Mouse (Mus musculus) forebrain, postnatal 0 days (tissue): Measurements from ENCODE around the gene Lcn5. TPM values are rescaled to one million over a fixed set of nuclear protein-coding genes. Genes with fewer than 3 reads are reported as not detected.

ENCODE experiments used
- ATAC-seq: fragments of 200-750 bp; cut with Nextera tagmentation; 2 replicates; pipeline ENCODE4 v1.8.0; 2017; ENCODE audit warnings: mild to moderate bottlenecking, moderate library complexity
- DNase-seq: peaks from one replicate; pipeline ENCODE4 v3.0.0-alpha.2; 2015
- H3K27ac ChIP-seq: fragments of 300-500 bp; sonication (generic); 2 replicates; pipeline ENCODE4 v1.5.1; 2014; ENCODE audit warnings: low read depth, mild to moderate bottlenecking, antibody characterized with exemption, low read length, moderate library complexity, mixed read lengths
- H3K27me3 ChIP-seq: fragments of 300-500 bp; sonication (generic); 2 replicates; pipeline ENCODE4 v1.6.1; 2014; ENCODE audit warnings: mild to moderate bottlenecking, low read length, mixed read lengths; ENCODE audit not compliant: insufficient read depth
- H3K36me3 ChIP-seq: fragments of 300-500 bp; sonication (generic); 2 replicates; pipeline ENCODE4 v1.6.1; 2014; ENCODE audit warnings: mild to moderate bottlenecking, moderate library complexity; ENCODE audit not compliant: insufficient read depth
- H3K4me1 ChIP-seq: fragments of 300-500 bp; sonication (generic); 2 replicates; pipeline ENCODE4 v1.6.1; 2014; ENCODE audit warnings: antibody characterized with exemption; ENCODE audit not compliant: insufficient read depth
- H3K4me2 ChIP-seq: fragments of 300-500 bp; sonication (generic); 2 replicates; pipeline ENCODE4 v1.6.1; 2014; ENCODE audit warnings: low read depth, mild to moderate bottlenecking, moderate library complexity
- H3K4me3 ChIP-seq: fragments of 300-500 bp; sonication (generic); 2 replicates; pipeline ENCODE4 v1.5.1; 2014; ENCODE audit warnings: low read depth, low read length, mixed read lengths
- H3K9ac ChIP-seq: fragments of 300-500 bp; sonication (generic); 2 replicates; pipeline ENCODE4 v1.6.1; 2014; ENCODE audit warnings: mild to moderate bottlenecking
- H3K9me3 ChIP-seq: fragments of 300-500 bp; sonication (generic); 2 replicates; pipeline ENCODE4 v1.6.1; 2016; ENCODE audit warnings: low read length
- CTCF ChIP-seq: sonication (generic); IDR thresholded peaks from 2 replicates; pipeline ENCODE4 v1.5.1; 2016; ENCODE audit warnings: antibody characterized with exemption, control low read depth, low read depth
- WGBS: fragments of 180-500 bp; shearing (Covaris S2); extraction: QIAGEN DNeasy Blood & Tissue Kit; methylation state at CpG from one replicate; pipeline ENCODE4 v1.1.7; 2014; 5-methylcytosine and 5-hydroxymethylcytosine counted together
- polyA plus RNA-seq: library from polyadenylated mRNA; unstranded; fragments of >200 nt; fragmentation: Nextera tagmentation; extraction: Ambion mirVana; gene quantifications from 2 replicates; pipeline ENCODE4 v1.2.1, GENCODE M21; 2015
- total RNA-seq: library from RNA; depleted of rRNA; stranded (reverse); fragments of >200 nt; gene quantifications from 2 replicates; pipeline ENCODE4 v1.2.3, GENCODE M21; 2014

The Lcn5 gene
- total and polyA plus RNA-seq, 2 experiments from 2014 or later = not detected

DNA sequence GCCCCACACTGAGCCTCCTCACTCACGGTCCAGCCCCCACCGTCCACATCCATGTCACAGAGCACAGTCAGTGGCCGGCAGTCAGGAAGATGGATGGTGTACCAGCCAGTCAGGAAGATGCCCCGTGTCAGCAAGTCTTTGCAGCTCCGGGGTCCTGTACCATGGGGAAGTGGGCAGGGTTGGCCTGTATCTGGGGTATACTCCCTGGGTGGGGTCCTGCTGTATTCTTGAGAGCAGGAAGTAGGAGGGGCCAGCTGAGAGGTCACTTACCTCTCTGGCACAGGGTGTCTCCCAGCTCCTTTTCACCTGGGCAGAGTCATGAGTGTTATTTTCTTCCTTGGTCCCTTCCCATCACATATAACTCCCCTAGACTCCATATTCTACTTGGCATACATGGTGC lies 31.8 kb upstream of the Lcn5 start:
- no peak overlapping the region for H3K4me2 ChIP-seq
- DNase-seq = no peak
- no peak for ATAC-seq
- no peak overlapping the region for H3K9ac ChIP-seq
- no peak for TF ChIP-seq CTCF
- H3K36me3 ChIP-seq = no peaks in the 10 kb centered on the region
- H3K27ac ChIP-seq = no peak overlapping the region
- WGBS = 81% methylated on average over 5 of the region's 5 CpGs
- no peaks in the 10 kb centered on the region for H3K9me3 ChIP-seq
- no peaks in the 10 kb centered on the region for H3K27me3 ChIP-seq
- peaks cover 2% of the 10 kb centered on the region; the same call in 1 of the 2 replicates for H3K4me1 ChIP-seq
- no peak overlapping the region for H3K4me3 ChIP-seq

DNA sequence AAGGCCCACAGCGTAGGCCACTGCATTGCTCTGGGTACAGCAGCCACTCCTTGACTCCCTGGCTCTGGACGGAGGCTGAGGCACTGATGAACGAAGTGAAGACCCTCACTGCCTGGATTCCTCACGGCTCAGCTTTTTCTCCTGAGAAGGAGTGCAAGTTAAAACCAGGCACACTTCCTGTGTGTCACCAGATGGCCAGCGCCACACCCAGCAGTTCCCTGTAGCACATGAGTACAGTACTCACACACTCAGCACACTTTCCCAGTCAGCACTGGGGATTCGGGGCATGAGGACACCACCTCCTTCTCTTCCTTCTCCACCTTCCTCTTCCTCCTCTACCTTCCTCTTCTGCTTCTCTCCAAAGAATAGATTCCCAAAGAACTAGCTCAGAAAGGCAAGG lies 29.9 kb upstream of the Lcn5 start, which contains the start of gene Fcna:
TSS of gene Fcna (minus strand) at position 220 of the 400 bp plus-strand sequence.
- TF ChIP-seq CTCF = no peak
- Histone ChIP-seq H3K9ac (no peak within 1 kb of the TSS), H3K27ac (no peak within 1 kb of the TSS), H3K4me2 (no peak within 1 kb of the TSS), H3K27me3 (no peaks in the 10 kb centered on the region), H3K9me3 (no peaks in the 10 kb centered on the region), H3K4me3 (no peak within 1 kb of the TSS), H3K36me3 (no peaks in the 10 kb centered on the region), H3K4me1 (no peaks in the 10 kb centered on the region)
- DNase-seq (no peak), ATAC-seq (no peak)
- WGBS = 78% methylated on average over 6 of the region's 6 CpGs

DNA sequence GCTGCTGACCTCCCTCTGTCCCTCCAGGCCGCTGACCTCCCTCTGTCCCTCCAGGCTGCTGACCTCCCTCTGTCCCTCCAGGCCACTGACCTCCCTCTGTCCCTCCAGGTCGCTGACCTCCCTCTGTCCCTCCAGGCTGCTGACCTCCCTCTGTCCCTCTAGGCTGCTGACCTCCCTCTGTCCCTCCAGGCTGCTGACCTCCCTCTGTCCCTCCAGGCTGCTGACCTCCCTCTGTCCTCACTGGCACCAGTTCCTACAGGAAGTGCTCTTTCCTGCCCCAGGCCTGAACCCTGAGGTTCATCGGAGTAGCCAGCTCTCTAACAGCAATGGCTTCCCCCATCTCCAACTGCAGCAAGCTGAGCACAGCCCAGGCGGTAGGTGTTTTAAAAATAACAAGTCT lies 29.0 kb upstream of the Lcn5 start:
- H3K27ac ChIP-seq = no peak overlapping the region
- no peak overlapping the region for H3K4me3 ChIP-seq
- H3K4me2 ChIP-seq = no peak overlapping the region
- H3K4me1 ChIP-seq = no peaks in the 10 kb centered on the region
- no peaks in the 10 kb centered on the region for H3K36me3 ChIP-seq
- H3K9ac ChIP-seq = no peak overlapping the region
- DNase-seq = no peak
- no peaks in the 10 kb centered on the region for H3K9me3 ChIP-seq
- no peak for ATAC-seq
- TF ChIP-seq CTCF = no peak
- 69% methylated on average over 4 of the region's 4 CpGs for WGBS
- no peaks in the 10 kb centered on the region for H3K27me3 ChIP-seq

DNA sequence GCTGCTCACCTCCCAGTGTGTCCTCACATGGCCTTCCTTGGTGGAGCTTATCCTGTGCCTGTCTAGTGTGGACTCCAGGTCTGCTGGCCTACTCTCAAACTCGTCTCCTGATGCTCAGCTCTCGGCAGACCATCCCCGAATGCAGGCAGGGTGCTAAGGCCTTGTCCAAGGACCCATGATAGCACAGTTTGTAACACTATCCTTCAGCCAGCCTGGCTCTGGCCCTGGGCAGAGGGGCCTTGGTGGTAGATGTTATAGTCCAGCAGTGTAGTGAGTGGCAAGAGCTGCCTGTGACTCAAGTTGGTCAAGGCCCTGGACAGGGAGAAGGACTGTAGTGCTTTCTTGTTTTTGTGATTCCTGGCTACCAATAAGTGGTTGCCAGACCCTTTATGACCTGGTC lies 24.1 kb upstream of the Lcn5 start:
- WGBS = 85% methylated on average over 3 of the region's 3 CpGs

DNA sequence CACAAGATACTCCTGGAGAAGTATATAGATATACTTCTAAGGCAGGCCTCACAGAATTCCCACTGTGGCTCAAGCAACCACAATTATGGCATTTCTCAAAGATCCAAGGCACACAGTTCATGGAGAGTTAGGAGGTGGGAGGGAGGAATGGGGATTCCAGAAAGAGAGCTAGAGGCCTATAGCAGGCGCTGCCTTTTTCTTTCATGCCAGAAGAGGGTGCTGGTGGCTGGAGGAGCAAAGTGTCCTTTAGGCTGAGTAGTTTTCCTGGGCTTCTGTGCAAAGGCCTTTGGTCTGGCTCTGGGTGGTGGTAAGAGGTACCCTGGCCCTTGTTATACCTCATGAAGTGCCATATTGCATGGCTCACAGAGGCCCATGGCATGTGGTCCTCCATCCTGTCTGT lies 23.7 kb upstream of the Lcn5 start:
- H3K36me3 ChIP-seq = no peaks in the 10 kb centered on the region
- H3K9ac ChIP-seq = no peak overlapping the region
- no peaks in the 10 kb centered on the region for H3K4me1 ChIP-seq
- WGBS = 35% methylated on average over 1 of the region's 1 CpGs
- TF ChIP-seq CTCF = no peak
- no peaks in the 10 kb centered on the region for H3K9me3 ChIP-seq
- ATAC-seq = no peak
- DNase-seq = no peak
- no peak overlapping the region for H3K4me2 ChIP-seq
- H3K4me3 ChIP-seq = no peak overlapping the region
- H3K27me3 ChIP-seq = no peaks in the 10 kb centered on the region
- H3K27ac ChIP-seq = no peak overlapping the region

More for the DNA sequence above, 24.1 kb upstream of the Lcn5 start:
- no peak for ATAC-seq
- Histone ChIP-seq H3K27me3 (no peaks in the 10 kb centered on the region), H3K4me1 (no peaks in the 10 kb centered on the region), H3K4me2 (no peak overlapping the region), H3K9me3 (no peaks in the 10 kb centered on the region), H3K9ac (no peak overlapping the region), H3K4me3 (no peak overlapping the region), H3K36me3 (no peaks in the 10 kb centered on the region), H3K27ac (no peak overlapping the region)
- no peak for TF ChIP-seq CTCF
- no peak for DNase-seq

DNA sequence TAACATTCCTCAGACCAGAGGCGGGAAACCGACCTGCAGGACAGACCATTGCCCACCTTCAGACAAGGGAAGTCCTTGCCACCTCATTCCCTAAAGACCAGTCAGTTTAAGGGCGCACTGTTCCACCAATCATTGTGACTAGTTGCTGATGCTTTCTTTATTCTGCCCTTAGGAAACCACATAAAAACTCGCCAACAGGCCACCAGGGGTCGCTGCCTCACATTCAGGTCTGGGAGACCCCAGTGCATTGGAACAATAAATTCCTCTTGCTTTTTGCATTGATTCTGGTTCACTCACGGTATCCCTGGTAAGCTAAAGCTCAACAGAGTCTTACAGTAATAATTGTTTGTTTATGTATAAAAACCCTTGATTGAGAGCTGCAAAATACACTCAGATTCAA lies 17.9 kb upstream of the Lcn5 start:
- no peak overlapping the region for H3K9ac ChIP-seq
- 23% methylated on average over 6 of the region's 6 CpGs for WGBS
- H3K9me3 ChIP-seq = no peaks in the 10 kb centered on the region
- ATAC-seq (no peak), DNase-seq (peak; percentile 45)
- no peaks in the 10 kb centered on the region for H3K36me3 ChIP-seq
- no peaks in the 10 kb centered on the region for H3K27me3 ChIP-seq
- H3K4me1 ChIP-seq = no peaks in the 10 kb centered on the region
- no peak overlapping the region for H3K4me2 ChIP-seq
- TF ChIP-seq CTCF = peak; percentile 65
- no peak overlapping the region for H3K4me3 ChIP-seq
- no peak overlapping the region for H3K27ac ChIP-seq

DNA sequence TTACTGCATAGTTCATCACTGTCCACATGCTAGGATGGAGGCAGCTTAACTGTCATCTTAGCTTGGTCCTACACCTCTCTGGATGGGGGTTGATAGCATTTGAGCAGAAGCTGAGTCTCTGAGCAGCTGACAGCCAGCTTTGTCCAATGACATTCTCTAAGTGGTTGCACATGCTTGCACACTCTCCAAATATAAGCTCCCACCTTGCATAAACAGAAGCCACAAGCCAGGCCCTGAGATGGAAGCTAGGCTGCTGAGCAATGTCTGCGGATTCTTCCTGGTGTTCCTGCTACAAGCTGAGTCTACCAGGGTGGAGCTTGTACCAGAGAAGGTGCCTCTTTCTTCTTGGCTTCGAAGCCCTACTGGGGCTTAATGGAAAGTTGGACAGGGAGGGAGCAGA lies 4.8 kb upstream of the Lcn5 start, which contains the start of gene Lcn8:
TSS of gene Lcn8 (plus strand) at position 219 of the 400 bp plus-strand sequence.
- H3K36me3 ChIP-seq = no peaks in the 10 kb centered on the region
- H3K27ac ChIP-seq = no peak within 1 kb of the TSS
- no peaks in the 10 kb centered on the region for H3K4me1 ChIP-seq
- 85% methylated on average over 2 of the region's 2 CpGs for WGBS
- H3K4me2 ChIP-seq = no peak within 1 kb of the TSS
- H3K9me3 ChIP-seq = no peaks in the 10 kb centered on the region
- H3K4me3 ChIP-seq = no peak within 1 kb of the TSS
- ATAC-seq (no peak), DNase-seq (no peak)
- no peaks in the 10 kb centered on the region for H3K27me3 ChIP-seq
- H3K9ac ChIP-seq = no peak within 1 kb of the TSS
- no peak for TF ChIP-seq CTCF

DNA sequence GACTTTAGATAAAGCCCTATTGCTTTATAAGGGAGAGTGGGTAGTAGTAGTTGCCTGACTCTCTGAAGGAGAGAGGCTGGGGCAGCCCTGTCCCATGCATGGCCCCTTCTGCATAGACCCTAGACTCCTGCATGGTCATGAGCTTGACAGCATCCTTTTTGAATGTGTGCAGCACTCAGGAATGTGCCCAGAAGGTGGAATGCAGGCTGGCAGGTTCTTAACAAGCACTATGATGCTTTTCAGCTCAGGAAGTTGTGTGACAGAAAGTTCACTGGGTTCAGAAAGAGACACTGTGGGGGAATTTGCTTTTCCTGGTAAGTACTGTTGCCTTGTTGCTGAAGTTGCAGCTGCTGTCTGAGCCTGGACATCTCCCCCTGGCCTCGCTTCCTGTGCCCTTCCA lies 3.2 kb upstream of the Lcn5 start:
- H3K36me3 ChIP-seq = no peaks in the 10 kb centered on the region
- ATAC-seq = no peak
- no peak for DNase-seq
- no peaks in the 10 kb centered on the region for H3K4me1 ChIP-seq
- WGBS = 62% methylated on average over 1 of the region's 1 CpGs
- H3K4me2 ChIP-seq = no peak overlapping the region
- no peak overlapping the region for H3K27ac ChIP-seq
- no peak overlapping the region for H3K4me3 ChIP-seq
- no peaks in the 10 kb centered on the region for H3K9me3 ChIP-seq
- H3K27me3 ChIP-seq = no peaks in the 10 kb centered on the region
- no peak overlapping the region for H3K9ac ChIP-seq
- TF ChIP-seq CTCF = no peak
